Mouse (Mus musculus): ENCODE measurements around the gene Rad51b.

The Rad51b gene

GRCm38 (mm10) chr12:79575041-79575541 is 278.0 kb downstream of the Rad51b start:
- no peak for DNase-seq (ENCODE audit: low spot score in 2 of 2)

- no peak for DNase-seq (ENCODE audit: low spot score in 2 of 2)
These were observed 280.4 kb downstream of the Rad51b start for GRCm38 (mm10) chr12:79577525-79577924.

- DNase-seq (ENCODE audit: low spot score in 2 of 2) = no peak
These were observed 282.0 kb downstream of the Rad51b start for GRCm38 (mm10) chr12:79579018-79579585.

GRCm38 (mm10) chr12:79579837-79580236 is 282.8 kb downstream of the Rad51b start:
- no peak for DNase-seq (ENCODE audit: low spot score in 2 of 2)

GRCm38 (mm10) chr12:79584556-79585307 is 287.6 kb downstream of the Rad51b start:
- DNase-seq (ENCODE audit: low spot score in 2 of 2) = no peak

GRCm38 (mm10) chr12:79585336-79585735 is 288.3 kb downstream of the Rad51b start:
- DNase-seq (ENCODE audit: low spot score in 2 of 2) = no peak

- no peak for DNase-seq (ENCODE audit: low spot score in 2 of 2)
These were observed 291.7 kb downstream of the Rad51b start for GRCm38 (mm10) chr12:79588831-79589230.

GRCm38 (mm10) chr12:79592206-79592605 is 295.1 kb downstream of the Rad51b start:
- no peak for DNase-seq (ENCODE audit: low spot score in 2 of 2)

GRCm38 (mm10) chr12:79596842-79597241 is 299.8 kb downstream of the Rad51b start:
- DNase-seq (ENCODE audit: low spot score in 2 of 2) = no peak

- no peak for DNase-seq (ENCODE audit: low spot score in 2 of 2)
These were observed 300.3 kb downstream of the Rad51b start for GRCm38 (mm10) chr12:79597351-79597750.

- DNase-seq (ENCODE audit: low spot score in 2 of 2) = no peak
These were observed 300.7 kb downstream of the Rad51b start for GRCm38 (mm10) chr12:79597786-79598185.

GRCm38 (mm10) chr12:79598496-79598895 is 301.4 kb downstream of the Rad51b start:
- no peak for DNase-seq (ENCODE audit: low spot score in 2 of 2)

- DNase-seq (ENCODE audit: low spot score in 2 of 2) = no peak
These were observed 301.8 kb downstream of the Rad51b start for GRCm38 (mm10) chr12:79598901-79599300.

GRCm38 (mm10) chr12:79600149-79600769 is 303.2 kb downstream of the Rad51b start:
- DNase-seq (ENCODE audit: low spot score in 2 of 2) = no peak

GRCm38 (mm10) chr12:79602641-79603040 is 305.6 kb downstream of the Rad51b start:
- no peak for DNase-seq (ENCODE audit: low spot score in 2 of 2)

GRCm38 (mm10) chr12:79604850-79605249 is 307.8 kb downstream of the Rad51b start:
- DNase-seq (ENCODE audit: low spot score in 2 of 2) = no peak

GRCm38 (mm10) chr12:79606197-79606631 is 309.1 kb downstream of the Rad51b start:
- DNase-seq (ENCODE audit: low spot score in 2 of 2) = no peak

- DNase-seq (ENCODE audit: low spot score in 2 of 2) = no peak
These were observed 312.4 kb downstream of the Rad51b start for GRCm38 (mm10) chr12:79609399-79610010.

GRCm38 (mm10) chr12:79610511-79611103 is 313.5 kb downstream of the Rad51b start:
- DNase-seq (ENCODE audit: low spot score in 2 of 2) = no peak

GRCm38 (mm10) chr12:79611665-79612064 is 314.6 kb downstream of the Rad51b start:
- no peak for DNase-seq (ENCODE audit: low spot score in 2 of 2)

GRCm38 (mm10) chr12:79612334-79613060 is 315.4 kb downstream of the Rad51b start:
- DNase-seq (ENCODE audit: low spot score in 2 of 2) = peak; percentile 68 to 83

All from frontal cortex, postnatal 10 days (tissue).